Mouse (Mus musculus): ENCODE data around the gene Nrg3.
A peak's percentile ranks its signal among the peaks of the same experiment; 100 is the strongest.

Gene Nrg3

DNA sequence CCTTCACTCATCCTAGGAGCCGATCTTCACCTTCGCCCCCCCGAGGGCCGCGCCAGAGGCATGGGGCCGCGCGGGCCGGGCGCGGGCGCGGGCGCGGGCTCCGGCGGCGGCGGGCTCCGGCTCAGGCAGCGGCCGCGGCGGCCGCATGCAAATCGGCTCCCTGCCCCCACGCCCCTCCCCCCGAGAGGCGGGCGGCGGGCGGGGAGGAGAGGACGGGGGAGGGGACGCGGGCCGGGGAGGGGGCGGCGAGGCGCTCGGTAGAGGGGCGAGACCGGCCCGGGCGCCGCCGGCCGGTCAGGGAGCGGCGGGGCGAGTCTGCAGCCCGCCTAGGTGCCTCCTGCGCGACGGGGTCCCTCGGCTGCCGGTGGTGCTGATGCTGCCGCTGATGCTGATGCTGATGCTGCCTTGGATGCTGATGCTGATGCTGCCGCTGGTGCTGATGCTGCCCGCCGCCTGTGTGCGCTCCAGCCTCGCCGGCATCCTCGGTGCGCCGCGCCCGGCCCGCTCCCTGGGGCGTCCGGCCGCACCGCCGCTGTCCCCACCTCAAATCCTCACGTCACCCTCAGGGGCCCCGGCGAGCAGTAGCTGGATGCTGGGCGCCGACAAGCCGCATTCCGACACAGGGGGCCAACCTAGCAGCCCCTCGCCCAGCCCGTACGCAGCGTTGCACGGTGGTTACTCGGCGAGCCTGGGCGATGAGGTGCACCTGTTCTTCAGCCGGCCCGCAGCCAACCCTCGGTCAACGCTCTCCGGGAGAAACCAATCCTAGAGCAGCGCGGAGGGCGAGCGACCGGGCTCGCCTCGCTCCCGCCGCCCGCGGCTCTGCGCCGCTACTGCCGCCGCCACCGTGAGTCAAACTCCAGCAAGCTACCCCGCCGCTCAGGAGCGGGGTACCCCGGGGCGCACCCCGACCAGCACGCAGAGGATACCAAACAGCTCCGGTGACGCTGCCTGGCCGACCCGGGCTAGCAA, at the start of gene Nrg3:
Nrg3 (minus strand) TSS at position 299 of the 972 bp plus-strand sequence.
- peak in 1 of 2 experiments; percentile 56 for DNase-seq (ENCODE audit: low spot score in 2 of 2)

GRCm38 (mm10) chr14:39508956-39509355, 36.1 kb upstream of the Nrg3 start:
- DNase-seq (ENCODE audit: low spot score in 2 of 2), result peak in 1 of 2 experiments; percentile 26

- DNase-seq (ENCODE audit: low spot score in 2 of 2), result peak in 1 of 2 experiments; percentile 64
Measured at GRCm38 (mm10) chr14:39473771-39474211, 903 bp upstream of the Nrg3 start.

DNA sequence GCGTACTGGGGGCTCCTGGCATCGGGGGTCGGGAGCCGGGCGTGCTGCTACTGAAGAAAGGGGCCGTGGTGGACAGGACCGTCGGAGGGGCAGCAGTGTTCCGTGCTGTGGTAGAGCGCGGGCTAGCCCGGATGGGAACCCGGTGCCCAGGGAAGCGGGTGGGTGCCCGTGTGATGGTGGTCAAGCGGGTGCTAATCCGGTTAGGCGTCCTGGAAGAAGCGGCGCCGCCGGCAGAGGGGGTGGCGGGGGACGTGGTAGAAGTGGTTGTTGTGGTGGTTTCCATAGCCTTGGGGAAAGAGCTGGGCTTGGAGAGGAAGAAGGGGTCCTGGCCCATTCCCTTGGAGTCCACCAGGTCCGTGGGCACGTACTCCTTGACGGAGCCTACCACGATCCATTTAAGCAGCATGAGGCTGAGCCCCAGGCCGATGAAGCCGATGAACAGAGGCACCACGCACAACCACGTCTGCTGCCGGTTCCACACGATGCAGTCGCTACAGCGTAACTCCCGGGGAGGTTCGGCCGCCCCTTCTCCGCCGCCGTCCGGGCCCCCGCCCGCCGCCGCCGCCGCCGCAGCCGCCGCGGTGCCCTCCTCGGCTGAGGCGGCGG, 639 bp downstream of the Nrg3 start:
- peak in 1 of 2 experiments; percentile 24 for DNase-seq (ENCODE audit: low spot score in 2 of 2)

DNA sequence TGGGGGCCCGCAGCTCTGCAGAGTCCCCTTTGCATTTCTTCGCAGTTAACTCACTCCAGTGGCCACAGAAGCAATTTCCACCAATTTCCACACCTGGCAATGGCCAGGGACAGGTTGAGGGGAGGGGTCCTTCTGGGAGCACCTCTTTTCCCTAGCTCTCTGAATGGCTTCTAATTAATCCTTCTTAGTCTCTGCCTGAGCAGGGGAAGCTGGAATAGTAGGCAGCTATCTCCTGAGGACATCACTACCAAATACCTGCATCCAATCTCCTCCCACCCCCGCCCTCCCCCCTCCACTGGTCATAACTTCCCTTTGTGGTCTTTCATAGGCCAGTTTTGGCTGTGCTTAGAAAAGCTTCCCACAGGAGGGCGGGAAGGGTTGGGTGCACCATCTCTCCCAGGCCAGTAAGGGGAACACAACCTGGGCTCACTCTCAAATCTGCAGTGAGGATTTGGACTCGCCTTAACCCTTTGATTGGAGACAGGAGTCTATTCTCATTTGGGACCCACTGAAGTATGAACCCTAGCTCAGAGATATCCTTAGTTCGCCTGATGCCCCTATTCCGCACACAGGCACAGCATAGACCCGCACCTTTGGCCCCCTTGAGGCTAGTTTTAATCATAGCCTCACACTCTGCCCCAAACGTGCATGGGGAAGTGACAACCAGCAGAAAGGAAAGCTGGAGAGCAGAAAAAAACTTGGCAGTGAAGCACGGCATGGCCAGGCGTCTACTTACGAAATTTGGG, 1.5 kb downstream of the Nrg3 start:
- no peak for DNase-seq (ENCODE audit: low spot score in 2 of 2)

DNA sequence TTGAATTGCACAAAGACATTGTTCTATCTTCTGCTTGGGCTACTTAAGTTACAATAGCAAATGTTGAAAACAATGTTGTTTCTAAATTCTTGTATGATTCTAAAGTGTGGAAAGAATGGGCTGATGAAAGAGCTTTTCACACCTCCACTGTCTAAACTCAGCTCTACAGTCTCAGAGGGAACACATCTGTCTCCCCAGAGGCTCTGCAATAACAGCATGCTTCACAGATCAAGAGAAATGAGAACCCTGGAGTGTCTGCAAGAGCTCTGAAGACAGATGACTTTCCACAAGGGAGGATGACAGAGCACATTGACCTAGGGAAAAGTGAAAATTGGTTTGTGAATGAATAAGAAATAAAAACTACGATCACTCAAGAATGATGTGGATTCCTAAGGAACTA, 27.4 kb downstream of the Nrg3 start:
- no peak for DNase-seq (ENCODE audit: low spot score in 2 of 2)

DNA sequence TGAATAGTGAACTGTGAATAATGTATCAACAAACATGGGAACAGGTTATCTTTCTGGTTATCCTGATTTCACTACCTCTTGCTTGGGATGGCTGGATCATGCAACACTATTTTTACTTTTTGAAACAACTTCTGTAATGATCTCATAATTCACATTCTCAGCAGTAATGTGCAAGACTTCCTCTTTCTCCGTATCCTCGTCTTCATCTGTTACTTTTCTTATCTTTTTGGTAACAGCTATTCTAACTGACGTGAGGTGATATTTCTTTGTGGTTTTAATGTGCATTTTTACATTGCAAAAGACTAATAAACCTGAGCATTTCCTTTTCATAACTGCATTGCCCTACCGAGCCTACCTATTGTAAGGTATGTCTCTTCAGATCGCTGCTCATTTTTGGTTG, 44.4 kb downstream of the Nrg3 start:
- no peak for DNase-seq (ENCODE audit: low spot score in 2 of 2)

DNA sequence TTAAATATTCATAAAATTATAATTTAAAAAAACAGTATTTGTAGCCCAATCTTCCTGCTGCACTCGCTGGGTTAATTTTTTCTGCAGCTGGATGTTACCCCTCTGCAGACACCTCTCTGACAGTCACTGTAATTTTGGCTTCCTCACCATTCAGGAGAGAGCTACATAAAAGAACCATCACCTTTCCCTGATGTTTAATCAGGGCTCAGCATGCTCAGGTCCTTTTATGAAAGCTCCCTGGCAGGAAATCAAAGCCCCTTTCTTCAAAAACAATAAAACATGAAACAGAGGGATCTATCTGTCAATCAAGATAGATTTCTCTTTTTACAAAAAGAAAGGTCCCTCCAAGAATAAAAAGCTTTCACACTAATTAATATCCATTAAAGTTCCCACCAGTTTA, 51.0 kb downstream of the Nrg3 start:
- DNase-seq (ENCODE audit: low spot score in 2 of 2), result no peak

- DNase-seq (ENCODE audit: low spot score in 2 of 2), result no peak
Measured at GRCm38 (mm10) chr14:39413270-39413669, 59.6 kb downstream of the Nrg3 start.

DNA sequence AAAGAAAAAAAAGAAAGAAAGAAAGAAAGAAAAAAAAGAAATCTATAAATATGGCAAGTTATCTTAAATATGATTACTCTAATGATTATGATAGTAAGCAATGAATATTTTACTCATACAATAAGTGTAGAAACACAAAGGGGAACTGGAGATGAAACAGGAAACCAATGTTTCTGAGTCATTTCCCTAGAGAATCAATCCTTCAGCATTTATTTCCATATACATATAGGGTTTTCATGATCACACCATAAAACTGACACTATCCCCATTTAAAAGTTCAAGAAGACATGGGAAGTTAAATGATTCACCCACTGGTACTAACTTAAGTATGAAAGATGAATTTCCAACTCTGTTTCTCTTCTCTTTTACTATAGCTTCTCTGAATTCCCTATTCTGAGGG, 86.0 kb downstream of the Nrg3 start:
- no peak for DNase-seq (ENCODE audit: low spot score in 2 of 2)

DNA sequence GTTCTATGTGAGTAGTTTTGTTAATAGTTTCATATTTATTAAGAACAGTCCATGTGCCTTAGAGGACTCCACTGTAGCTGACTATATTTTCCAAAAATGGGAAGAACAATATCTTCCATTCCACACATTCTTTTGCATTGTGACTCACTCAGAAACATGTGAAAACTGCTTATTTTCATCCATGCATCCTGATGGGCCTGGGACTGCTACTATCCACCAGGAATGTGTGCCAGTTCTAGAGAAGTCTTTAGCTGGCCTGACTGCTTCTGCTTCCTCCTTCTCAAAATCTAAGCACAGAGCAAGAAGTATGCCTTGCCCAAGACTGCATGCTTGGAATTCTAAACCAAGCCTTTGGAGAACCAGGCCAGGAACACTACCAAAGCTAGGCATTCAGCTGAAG, 91.6 kb downstream of the Nrg3 start:
- no peak for DNase-seq (ENCODE audit: low spot score in 2 of 2)

DNA sequence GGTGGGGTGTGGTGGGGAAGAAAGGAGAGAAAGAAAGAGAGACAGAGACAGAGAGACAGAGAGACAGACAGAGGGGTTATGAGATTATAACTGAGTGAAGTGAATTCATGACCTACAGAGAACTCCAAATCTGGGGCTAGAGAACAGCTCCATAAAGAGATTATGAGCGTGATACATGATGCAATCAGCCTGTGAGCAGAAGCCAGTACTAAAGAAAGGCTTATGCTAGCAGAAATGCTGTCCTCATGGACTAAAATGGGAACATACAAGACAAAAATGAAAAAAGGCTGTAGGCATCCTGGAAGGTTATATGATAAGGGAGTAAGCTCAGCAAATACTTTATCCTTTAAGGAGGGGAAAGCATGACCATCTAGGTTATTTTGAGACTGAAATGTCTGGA, 99.7 kb downstream of the Nrg3 start:
- DNase-seq (ENCODE audit: low spot score in 2 of 2), result no peak

- peak; percentile 7 to 18 for DNase-seq (ENCODE audit: low spot score in 2 of 2)
Measured at GRCm38 (mm10) chr14:39356251-39356650, 116.6 kb downstream of the Nrg3 start.

DNA sequence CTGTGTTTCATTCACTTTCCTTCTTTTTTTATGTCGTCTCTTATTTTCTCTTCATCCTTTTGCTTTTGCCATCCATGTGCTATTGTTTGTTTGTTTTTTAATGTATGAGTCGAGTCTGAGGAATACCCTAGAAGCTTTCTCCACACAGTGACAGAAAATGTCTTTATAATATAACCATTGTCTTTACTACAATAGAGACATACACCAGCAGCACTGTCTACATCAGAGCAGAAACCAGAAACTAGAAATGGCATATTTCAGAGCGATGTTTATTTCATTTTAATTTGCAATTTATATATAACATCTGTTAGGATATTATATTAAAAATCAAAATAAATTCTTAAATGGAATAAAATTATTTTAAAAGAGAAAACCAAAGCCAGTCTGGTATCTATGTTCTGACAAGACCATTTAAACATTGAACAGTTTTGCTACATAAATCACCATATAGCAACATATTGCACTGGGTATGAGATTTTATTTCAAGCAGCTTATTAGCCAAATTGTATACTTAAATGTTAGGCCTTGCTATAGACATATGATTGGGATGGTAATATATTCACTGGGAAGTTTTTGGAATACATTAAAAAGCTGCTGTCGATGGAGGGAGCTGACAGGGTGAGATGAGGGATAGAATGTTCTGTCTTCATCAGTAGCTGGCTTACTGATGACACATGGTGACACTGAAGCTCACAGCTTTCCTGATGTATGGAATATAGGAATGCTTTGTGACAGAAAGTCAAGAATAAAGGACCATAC, 120.7 kb downstream of the Nrg3 start:
- DNase-seq (ENCODE audit: low spot score in 2 of 2), result no peak

- peak; percentile 15 to 36 for DNase-seq (ENCODE audit: low spot score in 2 of 2)
Measured at GRCm38 (mm10) chr14:39317424-39318110, 155.3 kb downstream of the Nrg3 start.

GRCm38 (mm10) chr14:39314111-39314510, 158.8 kb downstream of the Nrg3 start:
- no peak for DNase-seq (ENCODE audit: low spot score in 2 of 2)

- no peak for DNase-seq (ENCODE audit: low spot score in 2 of 2)
Measured at GRCm38 (mm10) chr14:39265121-39265520, 207.8 kb downstream of the Nrg3 start.

DNA sequence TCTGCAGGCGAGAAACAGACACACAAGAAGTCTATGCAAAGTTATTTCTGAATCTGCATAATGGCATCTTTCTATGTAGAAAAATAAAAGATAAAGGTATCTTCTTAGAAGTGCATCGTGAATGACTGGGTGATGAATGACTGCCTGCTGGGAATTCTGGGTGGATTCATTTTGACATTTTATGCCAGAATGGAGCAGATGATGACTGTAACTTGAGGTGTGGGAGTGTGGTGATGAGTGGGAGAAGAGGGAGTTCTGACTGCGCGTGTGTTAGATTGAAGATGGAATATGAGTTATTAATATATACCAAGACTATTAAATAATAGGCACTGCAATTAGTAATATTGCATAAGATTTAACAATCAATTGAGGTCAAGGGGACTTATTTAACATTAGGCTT, 208.5 kb downstream of the Nrg3 start:
- DNase-seq (ENCODE audit: low spot score in 2 of 2), result no peak

DNA sequence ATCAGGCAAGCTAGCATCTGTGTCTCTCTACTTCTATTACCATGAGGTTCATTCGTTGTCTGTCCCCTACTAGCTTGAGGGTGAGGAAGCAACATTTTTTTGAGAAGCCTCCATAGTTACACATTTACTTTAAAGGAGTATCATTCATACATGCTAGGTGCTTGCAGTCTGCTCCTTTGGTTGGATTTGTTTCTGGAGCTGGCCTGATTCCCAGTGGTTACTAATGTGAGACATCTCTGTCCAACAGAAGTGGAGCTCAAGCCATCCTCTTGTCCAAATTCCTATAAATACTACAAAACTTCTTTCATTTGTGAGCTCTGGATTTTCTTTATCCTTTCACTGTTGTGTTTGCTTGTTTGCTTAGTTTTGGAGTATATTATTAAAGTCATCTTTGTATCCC, 211.9 kb downstream of the Nrg3 start:
- no peak for DNase-seq (ENCODE audit: low spot score in 2 of 2)

DNA sequence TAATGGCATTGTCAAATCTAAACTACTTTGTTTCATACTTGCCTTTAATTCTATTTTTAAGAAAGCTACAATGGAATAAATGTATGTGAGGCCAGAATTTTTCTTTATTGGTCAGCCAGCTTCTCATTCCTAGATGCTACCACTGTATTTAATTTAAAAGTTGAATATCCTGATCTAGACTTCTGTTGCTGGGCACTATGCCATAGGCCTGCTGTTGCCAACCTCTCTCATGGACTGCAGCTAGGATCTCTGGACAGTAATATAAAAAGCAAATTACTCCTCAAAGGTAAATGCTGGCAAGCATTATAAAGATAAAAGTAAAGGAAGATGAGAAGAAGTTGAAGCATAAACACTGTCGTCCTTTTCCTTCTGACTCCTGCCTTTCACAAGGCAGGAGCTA, 217.5 kb downstream of the Nrg3 start:
- DNase-seq (ENCODE audit: low spot score in 2 of 2), result no peak

GRCm38 (mm10) chr14:39240267-39240666, 232.6 kb downstream of the Nrg3 start:
- no peak for DNase-seq (ENCODE audit: low spot score in 2 of 2)

All from left cerebral cortex, adult 9 months (tissue).